ENCODE assay signal across 15 mouse cellular contexts in genomic region chr3:154202383-154202782, GRCm38 (mm10).
"Had no signal": no experiment of that assay in that cellular context is flagged by ENCODE, and none has a peak within 500 bp of the region (broad histone marks: within the 10 kb centered on the region; RNA-seq: fewer than 3 reads in every experiment).

No protein-coding gene starts in this region.

- H3K9me3 ChIP-seq: midbrain, embryonic 13.5 days; midbrain, embryonic 15.5 days; neural tube, embryonic 12.5 days had no signal

- H3K9ac ChIP-seq: lung, embryonic 14.5 days; midbrain, embryonic 13.5 days; midbrain, embryonic 15.5 days; neural tube, embryonic 12.5 days had no signal

- H3K36me3 ChIP-seq: midbrain, embryonic 13.5 days; midbrain, embryonic 15.5 days; neural tube, embryonic 12.5 days had no signal

- H3K4me2 ChIP-seq: lung, embryonic 14.5 days; midbrain, embryonic 11.5 days; midbrain, embryonic 13.5 days; midbrain, embryonic 15.5 days; neural tube, embryonic 12.5 days had no signal

- DNase-seq: lung, adult 18-20 months; lung, embryonic 14.5 days; lung, postnatal 10 days; lung, postnatal 36 days; right cerebral cortex, postnatal 14 days; spleen, adult 18-20 months; thymus, adult 18-20 months; thymus, postnatal 14 days; thymus, postnatal 36 days had no signal

- ATAC-seq: midbrain, embryonic 13.5 days; midbrain, embryonic 15.5 days had no signal

- H3K27ac ChIP-seq: macrophage; midbrain, embryonic 13.5 days; midbrain, embryonic 15.5 days; neural tube, embryonic 12.5 days had no signal

- H3K4me1 ChIP-seq: midbrain, embryonic 13.5 days; midbrain, embryonic 15.5 days; neural tube, embryonic 12.5 days had no signal

- H3K27me3 ChIP-seq: midbrain, embryonic 13.5 days; midbrain, embryonic 15.5 days; neural tube, embryonic 12.5 days had no signal

- H3K4me3 ChIP-seq: megakaryocyte, embryonic 14.5 days; midbrain, embryonic 13.5 days; midbrain, embryonic 15.5 days; neural tube, embryonic 12.5 days had no signal
